20 mouse cellular contexts compared by ENCODE assay signal in the genomic region with DNA sequence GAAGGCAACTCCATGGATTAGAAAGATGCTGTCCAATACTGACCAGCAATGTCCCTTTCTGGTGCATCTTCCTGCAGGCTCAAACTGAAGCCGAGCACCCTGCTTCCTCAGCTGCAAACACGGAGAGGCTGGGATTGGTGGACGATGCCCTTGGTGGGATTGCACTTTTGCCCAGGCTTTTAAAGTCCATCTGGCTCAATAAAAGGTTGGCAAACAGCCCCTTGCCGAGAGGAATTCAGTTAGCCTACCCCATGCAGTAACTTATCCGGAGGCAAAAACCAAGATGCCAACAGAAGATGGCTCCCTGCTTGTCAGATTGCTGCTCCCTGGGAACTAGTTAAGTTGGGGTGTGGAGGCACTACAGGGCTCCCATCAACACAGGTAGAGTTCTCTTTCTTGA.
"Had no signal": no experiment of that assay in that cellular context is flagged by ENCODE, and none has a peak within 500 bp of the region (broad histone marks: within the 10 kb centered on the region; RNA-seq: fewer than 3 reads in every experiment).

No protein-coding gene starts in this region.

- ATAC-seq: hindbrain, embryonic 16.5 days; intestine, embryonic 16.5 days; liver, embryonic 12.5 days had no signal

- DNase-seq: gastrocnemius, postnatal 14 days; gastrocnemius, postnatal 36 days; heart, adult 18-20 months; heart, postnatal 10 days; kidney, adult 11 months; kidney, adult 8-10 months; kidney, postnatal 14 days; layer of hippocampus, adult 9-11 months; layer of hippocampus, postnatal 36 days had no signal

- H3K9me3 ChIP-seq: heart, embryonic 10.5 days; heart, embryonic 12.5 days; hindbrain, embryonic 12.5 days; limb, embryonic 13.5 days; limb, embryonic 15.5 days; liver, embryonic 12.5 days had no signal

- H3K27me3 ChIP-seq: heart, embryonic 12.5 days; hindbrain, embryonic 12.5 days; limb, embryonic 13.5 days; limb, embryonic 15.5 days; liver, embryonic 12.5 days had no signal

- H3K4me1 ChIP-seq: liver, embryonic 12.5 days had no signal

- H3K27ac ChIP-seq: heart, embryonic 10.5 days; hindbrain, embryonic 12.5 days; hindbrain, embryonic 14.5 days; kidney, postnatal 0 days; limb, embryonic 13.5 days; limb, embryonic 15.5 days; liver, embryonic 12.5 days; liver, embryonic 14.5 days had no signal

- H3K4me2 ChIP-seq: heart, embryonic 12.5 days; hindbrain, embryonic 12.5 days; hindbrain, embryonic 14.5 days; limb, embryonic 13.5 days; limb, embryonic 15.5 days; liver, embryonic 12.5 days had no signal

- H3K4me3 ChIP-seq: heart, embryonic 10.5 days; heart, embryonic 12.5 days; hindbrain, embryonic 12.5 days; limb, embryonic 13.5 days; limb, embryonic 15.5 days; liver, embryonic 12.5 days had no signal

- H3K9ac ChIP-seq: heart, embryonic 12.5 days; hindbrain, embryonic 12.5 days; hindbrain, embryonic 14.5 days; limb, embryonic 13.5 days; limb, embryonic 15.5 days; liver, embryonic 12.5 days; liver, embryonic 14.5 days had no signal

- H3K36me3 ChIP-seq: heart, embryonic 10.5 days; heart, embryonic 12.5 days; hindbrain, embryonic 12.5 days; limb, embryonic 13.5 days; limb, embryonic 15.5 days; liver, embryonic 12.5 days had no signal
